In the genomic region with DNA sequence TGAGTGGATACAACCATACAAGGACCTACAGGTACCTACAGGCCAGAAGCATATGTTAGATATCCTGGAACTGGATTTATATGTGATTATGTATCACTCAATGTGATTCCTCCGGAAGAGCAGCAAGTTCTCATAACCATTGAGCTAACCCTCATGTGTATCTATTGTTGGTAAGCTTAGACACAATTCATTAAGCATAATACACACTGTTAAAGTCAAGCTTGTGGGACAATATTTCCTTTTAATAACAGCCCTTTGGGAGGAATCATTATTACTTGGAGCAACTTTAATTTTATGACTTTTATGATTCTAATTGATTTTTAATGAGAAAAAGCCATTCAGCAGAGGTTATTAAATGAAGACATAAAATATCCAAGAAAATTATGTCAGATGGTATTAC, we compare ENCODE assay signal across 24 mouse cellular contexts. TPM values are rescaled to one million over a fixed set of nuclear protein-coding genes. Genes with fewer than 3 reads are reported as not detected.
"Had no signal": no experiment of that assay in that cellular context is flagged by ENCODE, and none has a peak within 500 bp of the region (broad histone marks: within the 10 kb centered on the region; RNA-seq: fewer than 3 reads in every experiment).

No protein-coding gene starts in this region.

- H3K4me2 ChIP-seq: neural tube, embryonic 12.5 days; neural tube, embryonic 13.5 days; stomach, embryonic 15.5 days had no signal

- H3K27me3 ChIP-seq: neural tube, embryonic 12.5 days; neural tube, embryonic 13.5 days; stomach, embryonic 15.5 days had no signal

- DNase-seq: retina, postnatal 1 day; right cerebral cortex, adult 18-20 months; right cerebral cortex, postnatal 14 days; right cerebral cortex, postnatal 25 days; right cerebral cortex, postnatal 4 days; spleen, adult 18-20 months; thymus, adult 18-20 months; thymus, adult 2 months; thymus, postnatal 14 days; thymus, postnatal 25 days; thymus, postnatal 36 days; thymus, postnatal 4 days had no signal

- H3K4me1 ChIP-seq: neural tube, embryonic 12.5 days; neural tube, embryonic 13.5 days; stomach, embryonic 15.5 days had no signal

- H3K36me3 ChIP-seq: neural tube, embryonic 12.5 days; neural tube, embryonic 13.5 days; stomach, embryonic 15.5 days had no signal

- H3K27ac ChIP-seq: neural tube, embryonic 12.5 days; neural tube, embryonic 13.5 days; stomach, embryonic 15.5 days; stomach, postnatal 0 days had no signal

- H3K4me3 ChIP-seq: neural tube, embryonic 12.5 days; neural tube, embryonic 13.5 days; stomach, embryonic 15.5 days had no signal

- H3K9me3 ChIP-seq: neural tube, embryonic 12.5 days; stomach, embryonic 15.5 days had no signal

- H3K9ac ChIP-seq: neural tube, embryonic 12.5 days; neural tube, embryonic 13.5 days; stomach, embryonic 15.5 days had no signal

RNA-seq across cellular contexts. Expression of a gene that starts 43.5 kb away (rescaled TPM):
- total RNA-seq: neutrophil, adult 5-6 weeks had no signal
- polyA plus RNA-seq: neural tube, embryonic 11.5 days; neural tube, embryonic 12.5 days; neural tube, embryonic 13.5 days; small intestine, adult 2 months; stomach, embryonic 14.5 days; stomach, embryonic 15.5 days; stomach, embryonic 16.5 days; stomach, postnatal 0 days; testis, adult 2 months; thymus, adult 2 months; thymus, postnatal 0 days; urinary bladder, adult 2 months had no signal
